Mouse (Mus musculus) lung, adult 2 months (tissue): ENCODE data around the gene Raver2. TPM values are rescaled to one million over a fixed set of nuclear protein-coding genes. Genes with fewer than 3 reads are reported as not detected.
"Not testable (repeated sequence)": the region's sequence is repeated elsewhere in the genome, so short reads cannot be mapped to it uniquely, and the experiment has no call there.

ENCODE experiments used
- DNase-seq: peaks from one replicate; pipeline ENCODE4 v3.0.0; 2022
- H3K4me1 ChIP-seq: fragments of 200-500 bp; 2 replicates; pipeline ENCODE4 v1.6.1; 2011; ENCODE audit warnings: low read length; ENCODE audit not compliant: control insufficient read depth, insufficient read depth
- H3K4me3 ChIP-seq: fragments of 200-500 bp; replicated peaks from 2 replicates; pipeline ENCODE3; 2011; ENCODE audit warnings: low read depth, mild to moderate bottlenecking, control low read depth, low read length; ENCODE audit errors: extremely low read depth
- CTCF ChIP-seq: fragments of 200-500 bp; IDR thresholded peaks from 2 replicates; pipeline ENCODE4 v1.5.1; 2011; ENCODE audit warnings: mild to moderate bottlenecking, low read length, control low read depth; ENCODE audit not compliant: insufficient read depth
- POLR2A ChIP-seq: fragments of 200-500 bp; IDR thresholded peaks from 2 replicates; pipeline ENCODE4 v1.6.1; 2011; ENCODE audit warnings: low read depth, mild to moderate bottlenecking, control low read depth, low read length, borderline replicate concordance; ENCODE audit errors: extremely low read depth
- WGBS: fragments of 180-500 bp; shearing (Covaris S2); methylation state at CpG from one replicate; pipeline ENCODE4 v1.1.7; 2018; 5-methylcytosine and 5-hydroxymethylcytosine counted together
- polyA plus RNA-seq: library from polyadenylated mRNA; depleted of rRNA; stranded (reverse); fragments of >200 nt; gene quantifications from 2 replicates; pipeline ENCODE4 v1.2.3, GENCODE M21; 2012

Raver2 gene
- polyA plus RNA-seq, 1 experiment, result 19.8 TPM

- TF ChIP-seq CTCF, result no peak
- no peak for TF ChIP-seq POLR2A
- Histone ChIP-seq H3K4me1 (no peaks in the 10 kb centered on the region), H3K4me3 (no peak overlapping the region)
- DNase-seq, result no peak
- 34% methylated on average over 2 of the region's 2 CpGs for WGBS
Observed at GRCm38 (mm10) chr4:101062146-101062545, 6.6 kb upstream of the Raver2 start.

DNA sequence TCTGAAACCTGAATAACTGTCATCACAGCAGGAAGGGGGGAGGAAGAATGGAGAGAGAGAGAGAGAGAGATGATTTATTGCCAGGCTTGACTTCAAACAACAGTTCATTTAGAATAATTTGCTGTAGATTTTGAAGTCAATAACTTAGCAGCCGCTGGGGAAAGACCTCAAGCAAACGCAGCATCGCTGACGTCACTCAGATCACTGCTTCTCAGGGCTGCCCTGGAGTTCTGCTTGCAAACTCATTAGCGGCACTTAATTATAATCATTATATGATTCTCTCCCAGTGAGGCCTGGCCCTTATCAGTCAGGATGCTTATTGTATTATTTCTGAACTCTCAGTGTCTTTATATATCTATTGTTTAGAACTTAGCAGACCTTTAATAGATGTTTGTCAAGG, 2.4 kb upstream of the Raver2 start:
- Histone ChIP-seq H3K4me3 (no peak overlapping the region), H3K4me1 (no peaks in the 10 kb centered on the region; the same call in 1 of the 2 replicates)
- TF ChIP-seq CTCF, result no peak
- TF ChIP-seq POLR2A, result no peak
- WGBS, result 48% methylated on average over 5 of the region's 5 CpGs
- DNase-seq, result no peak

DNA sequence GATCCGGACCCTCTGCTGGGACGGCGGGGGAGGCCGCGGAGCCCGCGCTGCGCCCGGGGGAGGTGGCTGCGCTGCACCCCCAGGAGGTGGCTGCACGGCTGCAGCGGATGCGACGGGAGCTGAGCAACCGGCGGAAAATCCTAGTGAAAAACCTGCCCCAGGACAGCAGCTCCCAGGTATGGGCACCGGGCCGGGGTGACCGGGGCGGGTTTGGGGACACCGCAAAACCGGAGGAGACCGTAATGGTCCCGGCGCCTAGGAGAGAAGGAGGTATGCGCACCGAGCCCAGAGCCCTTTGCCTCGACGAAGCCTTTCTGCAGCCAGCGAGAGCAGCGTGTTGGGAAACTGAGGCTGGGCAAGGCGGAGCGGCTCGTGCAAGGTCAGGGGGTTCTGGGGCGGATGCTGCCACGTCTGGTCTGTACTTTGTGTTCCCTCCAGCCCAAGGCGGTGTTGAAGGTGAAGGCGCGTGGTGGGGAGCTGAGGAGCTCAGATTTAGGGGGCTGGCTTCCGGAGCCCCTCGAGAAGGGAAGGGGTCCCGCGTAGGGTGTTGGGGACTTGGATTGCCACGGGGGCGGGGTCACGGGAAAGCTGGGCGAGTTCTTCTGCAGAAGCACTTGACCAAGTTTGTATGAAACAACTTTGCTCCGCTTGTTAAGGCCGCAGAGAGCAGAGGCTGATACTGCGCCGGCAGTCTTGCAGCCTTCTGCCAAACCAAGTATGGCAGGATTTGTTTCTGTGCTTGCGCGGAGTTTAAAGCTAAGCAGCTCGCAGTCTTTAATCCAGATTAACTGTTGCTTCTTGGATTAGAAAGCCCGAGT, 580 bp downstream of the Raver2 start:
- WGBS, result 2% methylated on average over 55 of the region's 55 CpGs
- no peak for TF ChIP-seq POLR2A
- no peak for TF ChIP-seq CTCF
- no peaks in the 10 kb centered on the region; the same call in 1 of the 2 replicates for H3K4me1 ChIP-seq
- peak overlapping the region; percentile 78 for H3K4me3 ChIP-seq
- DNase-seq, result peak; percentile 49

DNA sequence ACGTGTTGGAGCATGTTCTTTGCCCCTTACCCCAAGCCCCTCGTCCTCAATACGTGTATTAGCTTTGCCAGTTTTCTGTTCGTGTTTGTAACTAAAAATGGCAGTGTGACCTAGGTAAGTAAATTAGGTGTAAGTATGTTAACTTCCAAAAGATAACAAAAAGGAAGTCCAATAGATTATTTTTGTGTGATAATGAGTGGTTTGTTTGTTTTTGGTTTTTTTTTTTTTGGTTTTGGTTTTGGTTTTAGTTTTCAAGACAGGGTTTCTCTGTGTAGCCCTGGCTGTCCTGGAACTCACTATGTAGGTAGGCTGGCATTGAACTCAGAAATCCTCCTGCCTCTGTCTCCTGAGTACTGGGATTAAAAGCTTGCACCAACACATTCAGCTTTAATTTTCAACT, 2.8 kb downstream of the Raver2 start:
- H3K4me3 ChIP-seq, result no peak overlapping the region
- 31% methylated on average over 4 of the region's 4 CpGs for WGBS
- H3K4me1 ChIP-seq, result no peaks in the 10 kb centered on the region; the same call in 1 of the 2 replicates
- DNase-seq, result no peak
- TF ChIP-seq CTCF, result no peak
- TF ChIP-seq POLR2A, result no peak

DNA sequence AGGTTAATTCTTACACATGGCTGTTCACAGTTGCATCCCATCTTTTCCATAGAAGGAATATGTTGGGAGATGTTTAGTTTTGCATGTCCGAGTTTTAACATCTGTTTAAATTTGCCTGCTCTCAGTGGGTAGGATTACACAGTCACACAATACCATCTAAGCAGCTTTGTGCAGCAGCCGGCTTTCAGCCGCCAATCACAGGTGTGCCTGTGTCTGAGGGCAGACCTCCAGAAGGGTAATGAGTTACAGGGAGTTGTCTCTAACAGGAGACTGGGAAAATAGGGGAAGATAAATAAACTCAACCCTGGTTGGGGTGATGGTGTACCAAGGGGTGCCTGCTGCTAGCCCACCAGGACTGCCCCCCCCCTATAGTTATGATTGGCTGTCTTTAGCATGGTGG, 7.6 kb downstream of the Raver2 start:
- 57% methylated on average over 3 of the region's 3 CpGs for WGBS
- peaks cover 2% of the 10 kb centered on the region; the same call in 1 of the 2 replicates for H3K4me1 ChIP-seq
- DNase-seq, result no peak
- no peak for TF ChIP-seq POLR2A
- no peak for TF ChIP-seq CTCF
- no peak overlapping the region for H3K4me3 ChIP-seq

GRCm38 (mm10) chr4:101080016-101080415, 11.2 kb downstream of the Raver2 start:
- no peak for DNase-seq
- Histone ChIP-seq H3K4me3 (no peak overlapping the region), H3K4me1 (peaks cover 2% of the 10 kb centered on the region; the same call in 1 of the 2 replicates)
- WGBS, result 23% methylated on average over 3 of the region's 3 CpGs
- TF ChIP-seq CTCF, result no peak
- no peak for TF ChIP-seq POLR2A

- TF ChIP-seq POLR2A (no peak), CTCF (no peak)
- Histone ChIP-seq H3K4me1 (peaks cover 2% of the 10 kb centered on the region; the same call in 1 of the 2 replicates), H3K4me3 (no peak overlapping the region)
- 47% methylated on average over 17 of the region's 17 CpGs for WGBS
- no peak for DNase-seq
Observed at GRCm38 (mm10) chr4:101082176-101082888, 13.5 kb downstream of the Raver2 start.

- no peak for DNase-seq
- TF ChIP-seq CTCF, result no peak
- TF ChIP-seq POLR2A, result no peak
Observed at GRCm38 (mm10) chr4:101084863-101085262, 16.1 kb downstream of the Raver2 start.

DNA sequence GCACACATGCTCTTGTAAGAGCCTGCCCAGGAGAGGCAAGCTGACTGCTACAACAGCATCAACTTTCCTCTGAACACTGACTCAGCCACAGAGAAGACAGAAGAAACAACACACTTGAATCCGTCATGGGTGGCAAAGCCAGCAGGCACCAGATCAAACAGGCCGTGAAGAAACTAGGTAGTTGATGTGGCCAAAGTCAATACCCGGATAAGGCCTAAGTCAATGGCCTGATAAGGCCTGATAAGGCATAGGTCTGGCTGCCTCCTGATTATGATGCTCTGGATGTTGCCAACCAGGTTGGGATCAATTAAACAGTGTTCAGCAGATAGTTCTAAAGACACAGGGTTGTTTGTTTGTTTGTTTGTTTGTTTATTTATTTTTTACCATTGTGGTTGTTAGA, 17.3 kb downstream of the Raver2 start:
- no peaks in the 10 kb centered on the region for H3K4me1 ChIP-seq
- no peak overlapping the region for H3K4me3 ChIP-seq
- DNase-seq, result no peak
- TF ChIP-seq CTCF (no peak), POLR2A (no peak)
- WGBS, result 70% methylated on average over 3 of the region's 3 CpGs

More at GRCm38 (mm10) chr4:101084863-101085262, 16.1 kb downstream of the Raver2 start:
- WGBS, result 78% methylated on average over 4 of the region's 4 CpGs
- H3K4me3 ChIP-seq, result no peak overlapping the region
- no peaks in the 10 kb centered on the region; the same call in 1 of the 2 replicates for H3K4me1 ChIP-seq

DNA sequence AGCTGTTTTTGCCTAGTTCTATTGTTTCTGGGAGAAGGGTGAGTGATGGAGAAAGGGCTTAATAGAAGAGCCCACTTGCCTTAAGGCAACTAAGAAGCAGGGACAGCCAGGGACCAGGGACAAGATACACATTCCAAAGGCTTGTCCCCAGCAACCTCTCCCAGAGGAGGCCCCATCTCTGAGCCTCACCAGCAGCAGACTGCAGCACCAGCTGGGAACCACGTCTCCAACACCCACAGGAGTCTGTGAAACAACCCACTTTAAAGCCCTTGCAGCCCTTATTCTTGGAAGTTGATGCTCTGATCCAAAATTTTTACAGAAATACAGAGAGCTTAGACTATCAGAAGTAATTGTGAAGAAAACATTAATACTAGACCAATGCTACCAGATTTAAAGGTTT, 18.9 kb downstream of the Raver2 start:
- no peak for TF ChIP-seq CTCF
- TF ChIP-seq POLR2A, result no peak
- Histone ChIP-seq H3K4me3 (no peak overlapping the region), H3K4me1 (no peaks in the 10 kb centered on the region)
- no peak for DNase-seq
- WGBS, result 61% methylated on average over 1 of the region's 1 CpGs

DNA sequence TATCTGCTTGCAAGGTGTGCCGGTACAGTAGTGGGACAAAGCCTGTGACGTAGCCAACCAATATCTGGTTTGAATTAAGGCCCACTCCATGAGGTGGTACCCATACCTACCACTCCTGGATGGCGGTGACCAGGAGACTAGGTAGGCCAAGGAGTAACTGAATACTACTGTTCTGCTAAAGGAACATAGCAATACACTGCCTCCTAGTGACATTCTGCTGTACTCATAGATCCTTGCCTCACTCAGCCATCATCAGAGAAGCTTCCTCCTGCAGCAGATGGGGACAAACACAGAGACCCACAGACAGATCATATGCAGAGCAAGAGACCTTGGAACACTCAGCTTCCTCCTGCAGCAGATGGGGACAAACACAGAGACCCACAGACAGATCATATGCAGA, 21.8 kb downstream of the Raver2 start:
- DNase-seq, H3K4me3 ChIP-seq, H3K4me1 ChIP-seq: not testable (repeated sequence)
- 98% methylated on average over 3 of the region's 3 CpGs for WGBS
